Mouse (Mus musculus) brain, embryonic 14.5 days (tissue): Measurements from ENCODE around the gene Kcns1.

ENCODE experiments used
- CTCF ChIP-seq: fragments of 200-500 bp; IDR thresholded peaks from 2 replicates; pipeline ENCODE4 v1.5.1; 2012; ENCODE audit warnings: inconsistent platforms, mild to moderate bottlenecking, moderate library complexity, borderline replicate concordance; ENCODE audit not compliant: insufficient read depth, insufficient read length; ENCODE audit errors: extremely low read depth
- POLR2A ChIP-seq: fragments of 200-500 bp; IDR thresholded peaks from 2 replicates; pipeline ENCODE4 v1.6.1; 2012; ENCODE audit warnings: mild to moderate bottlenecking, inconsistent platforms, borderline replicate concordance; ENCODE audit not compliant: poor library complexity, insufficient read depth, insufficient read length, severe bottlenecking; ENCODE audit errors: extremely low read depth

DNA sequence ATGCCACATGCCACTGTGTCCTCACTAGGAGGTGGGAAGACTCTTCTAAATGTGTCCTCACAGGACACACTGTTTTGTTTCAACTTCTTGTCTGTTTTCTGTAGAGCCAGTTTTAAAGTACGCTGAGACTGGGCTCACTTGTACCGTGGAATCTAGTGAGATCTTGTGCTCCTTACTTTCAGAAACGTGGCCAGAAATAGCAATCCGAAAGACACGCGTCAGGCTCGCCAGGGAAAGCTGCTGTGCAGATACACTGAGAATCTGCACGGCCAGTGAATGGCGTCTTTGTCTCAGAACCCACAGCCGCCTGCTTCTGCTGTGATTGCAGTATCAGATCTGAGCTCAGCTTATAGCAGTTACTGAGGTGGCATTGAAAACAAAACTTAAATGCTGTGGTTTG lies 28.9 kb downstream of the Kcns1 start:
- no peak for TF ChIP-seq CTCF
- no peak for TF ChIP-seq POLR2A
